Mouse (Mus musculus) stomach, embryonic 14.5 days (tissue): Measurements from ENCODE around the gene Nmrk1. TPM values are rescaled to one million over a fixed set of nuclear protein-coding genes. Genes with fewer than 3 reads are reported as not detected.

Source experiments
- ATAC-seq: fragments of 200-750 bp; cut with Nextera tagmentation; 2 replicates; pipeline ENCODE4 v1.8.0; 2017; ENCODE audit warnings: low read depth, moderate TSS enrichment; ENCODE audit not compliant: insufficient number of reproducible peaks, insufficient read depth, low FRiP score
- H3K27ac ChIP-seq: fragments of 300-500 bp; sonication (generic); 2 replicates; pipeline ENCODE4 v1.5.1; 2014; ENCODE audit warnings: mild to moderate bottlenecking, low read length, moderate library complexity, mixed read lengths
- H3K27me3 ChIP-seq: fragments of 300-500 bp; sonication (generic); 2 replicates; pipeline ENCODE4 v1.6.1; 2014; ENCODE audit warnings: low read length, control low read depth, mixed read lengths; ENCODE audit not compliant: control insufficient read depth, insufficient read depth
- H3K36me3 ChIP-seq: fragments of 300-500 bp; sonication (generic); 2 replicates; pipeline ENCODE4 v1.6.1; 2014; ENCODE audit warnings: mild to moderate bottlenecking, control low read depth, low read length, moderate library complexity, mixed read lengths; ENCODE audit not compliant: control insufficient read depth, insufficient read depth
- H3K4me1 ChIP-seq: fragments of 300-500 bp; sonication (generic); 2 replicates; pipeline ENCODE4 v1.6.1; 2014; ENCODE audit warnings: low read length, control low read depth, mixed read lengths; ENCODE audit not compliant: control insufficient read depth, insufficient read depth
- H3K4me2 ChIP-seq: fragments of 300-500 bp; sonication (generic); replicated peaks from 2 replicates; pipeline ENCODE4 v1.6.1; 2014; ENCODE audit warnings: low read depth, low read length, control low read depth
- H3K4me3 ChIP-seq: fragments of 300-500 bp; sonication (generic); 2 replicates; pipeline ENCODE4 v1.5.1; 2014; ENCODE audit warnings: low read depth, low read length, control low read depth
- H3K9ac ChIP-seq: fragments of 300-500 bp; sonication (generic); replicated peaks from 2 replicates; pipeline ENCODE4 v1.6.1; 2014; ENCODE audit warnings: low read depth, mild to moderate bottlenecking, control low read depth, low read length, moderate library complexity, mixed read lengths
- H3K9me3 ChIP-seq: fragments of 300-500 bp; sonication (generic); 2 replicates; pipeline ENCODE4 v1.6.1; 2016; ENCODE audit warnings: low read depth, low read length, control low read depth; ENCODE audit not compliant: control insufficient read depth
- WGBS: fragments of 180-500 bp; shearing (Covaris S2); extraction: QIAGEN DNeasy Blood & Tissue Kit; methylation state at CpG from one replicate; pipeline ENCODE4 v1.1.7; 2014; 5-methylcytosine and 5-hydroxymethylcytosine counted together
- polyA plus RNA-seq: library from polyadenylated mRNA; unstranded; fragments of >200 nt; fragmentation: Nextera tagmentation; extraction: Ambion mirVana; gene quantifications from 2 replicates; pipeline ENCODE4 v1.2.1, GENCODE M21; 2014

The Nmrk1 gene
- polyA plus RNA-seq, 1 experiment from 2014 or later = 13.9 TPM

- Histone ChIP-seq H3K4me3 (no peak overlapping the region), H3K4me1 (no peaks in the 10 kb centered on the region), H3K27ac (no peak overlapping the region), H3K4me2 (no peak overlapping the region), H3K9ac (no peak overlapping the region), H3K27me3 (no peaks in the 10 kb centered on the region), H3K9me3 (no peaks in the 10 kb centered on the region), H3K36me3 (no peaks in the 10 kb centered on the region)
- WGBS = 35% methylated on average over 1 of the region's 1 CpGs
- ATAC-seq = no peak
Observed at GRCm38 (mm10) chr19:18661683-18662082, 29.9 kb downstream of the Nmrk1 start.

- Histone ChIP-seq H3K4me3 (no peak overlapping the region), H3K36me3 (no peaks in the 10 kb centered on the region), H3K27ac (no peak overlapping the region), H3K27me3 (no peaks in the 10 kb centered on the region), H3K9ac (no peak overlapping the region), H3K4me2 (no peak overlapping the region), H3K9me3 (no peaks in the 10 kb centered on the region), H3K4me1 (no peaks in the 10 kb centered on the region)
- WGBS = 61% methylated on average over 2 of the region's 2 CpGs
- ATAC-seq = no peak
Observed at GRCm38 (mm10) chr19:18663904-18664303, 32.2 kb downstream of the Nmrk1 start.

GRCm38 (mm10) chr19:18666966-18667365, 35.2 kb downstream of the Nmrk1 start:
- no peak overlapping the region for H3K4me2 ChIP-seq
- ATAC-seq = no peak

GRCm38 (mm10) chr19:18669551-18669950, 37.8 kb downstream of the Nmrk1 start:
- H3K4me1 ChIP-seq = peaks cover 20% of the 10 kb centered on the region
- no peak overlapping the region for H3K9ac ChIP-seq
- no peak overlapping the region for H3K4me3 ChIP-seq
- H3K27ac ChIP-seq = no peak overlapping the region
- H3K27me3 ChIP-seq = no peaks in the 10 kb centered on the region
- H3K36me3 ChIP-seq = no peaks in the 10 kb centered on the region
- no peak for ATAC-seq
- H3K4me2 ChIP-seq = no peak overlapping the region
- no peaks in the 10 kb centered on the region for H3K9me3 ChIP-seq
- WGBS = 98% methylated on average over 7 of the region's 7 CpGs

More at GRCm38 (mm10) chr19:18666966-18667365, 35.2 kb downstream of the Nmrk1 start:
- no peak overlapping the region for H3K9ac ChIP-seq
- WGBS = 91% methylated on average over 7 of the region's 7 CpGs
- H3K4me1 ChIP-seq = peaks cover 5% of the 10 kb centered on the region; the same call in 1 of the 2 replicates
- H3K27ac ChIP-seq = no peak overlapping the region
- no peaks in the 10 kb centered on the region for H3K27me3 ChIP-seq
- no peaks in the 10 kb centered on the region for H3K36me3 ChIP-seq
- no peak overlapping the region for H3K4me3 ChIP-seq
- no peaks in the 10 kb centered on the region for H3K9me3 ChIP-seq

- WGBS = under 1% methylated on average over 43 of the region's 58 CpGs
- peak within 1 kb of the TSS; percentile 64 for H3K4me3 ChIP-seq
- peak within 1 kb of the TSS; percentile 68 for H3K4me2 ChIP-seq
- H3K9ac ChIP-seq = peak within 1 kb of the TSS; percentile 82
- peak; percentile 98 for ATAC-seq
- H3K4me1 ChIP-seq = peaks cover 20% of the 10 kb centered on the region
- H3K9me3 ChIP-seq = no peaks in the 10 kb centered on the region
- peak within 1 kb of the TSS; percentile 87; the same call in 1 of the 2 replicates for H3K27ac ChIP-seq
- no peaks in the 10 kb centered on the region for H3K36me3 ChIP-seq
- no peaks in the 10 kb centered on the region for H3K27me3 ChIP-seq
Observed at GRCm38 (mm10) chr19:18670608-18671007, 38.9 kb downstream of the Nmrk1 start, which contains the start of gene Carnmt1. Gene Carnmt1 (plus strand): TSS chr19:18670764.

- peaks cover 23% of the 10 kb centered on the region for H3K4me1 ChIP-seq
- H3K4me3 ChIP-seq = peak overlapping the region; percentile 64
- no peaks in the 10 kb centered on the region for H3K9me3 ChIP-seq
- peak; percentile 60 for ATAC-seq
- no peaks in the 10 kb centered on the region for H3K27me3 ChIP-seq
- under 1% methylated on average over 62 of the region's 64 CpGs for WGBS
- peak overlapping the region; percentile 68 for H3K4me2 ChIP-seq
- H3K27ac ChIP-seq = peak overlapping the region; percentile 87; the same call in 1 of the 2 replicates
- H3K9ac ChIP-seq = peak overlapping the region; percentile 82
- no peaks in the 10 kb centered on the region for H3K36me3 ChIP-seq
Observed at GRCm38 (mm10) chr19:18671056-18671741, 39.4 kb downstream of the Nmrk1 start.

GRCm38 (mm10) chr19:18672498-18672897, 40.7 kb downstream of the Nmrk1 start:
- 54% methylated on average over 3 of the region's 3 CpGs for WGBS
- no peak for ATAC-seq
- Histone ChIP-seq H3K9me3 (no peaks in the 10 kb centered on the region), H3K27ac (no peak overlapping the region), H3K9ac (no peak overlapping the region), H3K4me2 (peak overlapping the region; percentile 68), H3K4me1 (peaks cover 23% of the 10 kb centered on the region), H3K27me3 (no peaks in the 10 kb centered on the region), H3K4me3 (peak overlapping the region; percentile 64), H3K36me3 (no peaks in the 10 kb centered on the region)

GRCm38 (mm10) chr19:18673116-18673515, 41.4 kb downstream of the Nmrk1 start:
- 0 out of 2 replicates have a peak overlapping the region, but pooled peaks have one; percentile 5 for H3K4me3 ChIP-seq

More at GRCm38 (mm10) chr19:18673116-18673515, 41.4 kb downstream of the Nmrk1 start:
- Histone ChIP-seq H3K9me3 (no peaks in the 10 kb centered on the region), H3K36me3 (no peaks in the 10 kb centered on the region), H3K4me1 (peaks cover 23% of the 10 kb centered on the region), H3K9ac (no peak overlapping the region), H3K4me2 (peak overlapping the region; percentile 68), H3K27me3 (no peaks in the 10 kb centered on the region), H3K27ac (no peak overlapping the region)
- 42% methylated on average over 4 of the region's 4 CpGs for WGBS
- ATAC-seq = no peak
